Mouse (Mus musculus): ENCODE results near the gene Wdr25. TPM values are rescaled to one million over a fixed set of nuclear protein-coding genes. Genes with fewer than 3 reads are reported as not detected.
A peak's percentile ranks its signal among the peaks of the same experiment; 100 is the strongest.
"Not testable (repeated sequence)": the region's sequence is repeated elsewhere in the genome, so short reads cannot be mapped to it uniquely, and the experiment has no call there.

The Wdr25 gene
- polyA plus RNA-seq (2014; fragmentation: Nextera tagmentation; extraction: Ambion mirVana): 4.1 and 5.3 TPM in 2 replicates

DNA sequence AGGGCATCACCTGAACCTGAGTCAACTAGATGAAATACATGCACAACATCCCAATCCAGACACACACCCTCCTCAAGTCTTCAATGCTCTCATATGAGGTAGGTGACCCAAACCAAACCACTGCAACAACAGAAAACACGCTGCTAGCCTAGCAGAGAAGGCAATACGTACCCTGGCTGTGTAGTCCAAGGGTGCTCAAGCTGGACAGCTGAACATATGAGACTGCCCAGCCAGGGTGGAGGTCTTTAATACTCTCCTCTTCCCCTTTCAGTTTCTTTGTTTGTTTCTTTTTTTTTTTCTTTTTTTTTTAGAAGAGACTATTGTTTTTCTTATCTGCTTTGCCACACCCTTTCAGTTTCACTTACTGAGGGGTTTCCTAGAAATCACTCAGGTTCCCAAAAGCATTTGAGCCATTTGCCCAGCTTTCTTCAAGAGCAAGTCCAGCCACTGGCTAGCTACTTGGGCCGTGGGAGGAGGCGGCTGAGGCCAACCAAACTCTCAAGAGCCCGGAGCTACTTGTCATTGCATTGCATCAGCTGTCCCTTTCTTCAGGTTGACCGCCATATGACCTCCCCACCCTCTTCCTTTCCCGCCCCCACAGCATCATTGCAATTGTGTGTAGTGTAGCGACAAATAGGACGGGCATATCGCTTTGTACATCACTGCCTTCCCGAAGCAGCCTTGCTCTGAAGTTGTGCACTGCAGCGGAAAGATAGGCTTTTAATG lies at the start of gene Wdr25:
Gene Wdr25, plus strand, starts transcription at position 643 of the 726 bp plus-strand sequence.
- Histone ChIP-seq H3K27me3 (replicated peaks; ENCODE audit: control insufficient read depth, insufficient read depth, low read length) (no peaks in the 10 kb centered on the region), H3K4me2 (peak within 1 kb of the TSS; percentile 93), H3K9me3 (ENCODE audit: control insufficient read depth, low read length) (no peaks in the 10 kb centered on the region), H3K27ac (ENCODE audit: low read depth, low read length) (peak within 1 kb of the TSS; percentile 62), H3K36me3 (ENCODE audit: control insufficient read depth, insufficient read depth, low read length) (peaks cover 2% of the 10 kb centered on the region; the same call in 1 of the 2 replicates), H3K4me1 (replicated peaks; ENCODE audit: control insufficient read depth, insufficient read depth, low read length) (peaks cover 13% of the 10 kb centered on the region), H3K9ac (ENCODE audit: low read depth, low read length) (peak within 1 kb of the TSS; percentile 85), H3K4me3 (ENCODE audit: low read depth, low read length) (peak within 1 kb of the TSS; percentile 94)
- DNase-seq (ENCODE audit: low spot score): no peak
- 14% methylated on average over 12 of the region's 12 CpGs for WGBS
- no peak for ATAC-seq (replicated peaks; ENCODE audit: low FRiP score)

DNA sequence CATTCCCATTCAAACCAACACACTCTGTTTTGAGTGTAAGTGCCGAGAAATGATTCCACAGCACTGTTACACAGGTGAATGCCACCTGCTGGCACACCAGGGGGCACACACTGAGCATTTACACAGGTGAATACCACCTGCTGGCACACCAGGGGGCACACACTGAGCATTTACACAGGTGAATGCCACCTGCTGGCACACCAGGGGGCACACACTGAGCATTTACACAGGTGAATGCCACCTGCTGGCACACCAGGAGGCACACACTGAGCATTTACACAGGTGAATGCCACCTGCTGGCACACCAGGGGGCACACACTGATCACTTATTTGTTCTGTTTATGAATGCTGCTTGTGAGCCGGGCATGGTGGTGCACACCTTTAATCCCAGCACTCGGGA lies 45.4 kb upstream of the Wdr25 start:
- Histone ChIP-seq H3K4me1 (replicated peaks; ENCODE audit: control insufficient read depth, insufficient read depth, low read length) (peaks cover 10% of the 10 kb centered on the region), H3K36me3 (ENCODE audit: control insufficient read depth, insufficient read depth, low read length) (peaks cover 10% of the 10 kb centered on the region; the same call in 1 of the 2 replicates)
- H3K4me3 ChIP-seq (ENCODE audit: low read depth, low read length); H3K9ac ChIP-seq (ENCODE audit: low read depth, low read length); H3K4me2 ChIP-seq; ATAC-seq (replicated peaks; ENCODE audit: low FRiP score); H3K27me3 ChIP-seq (replicated peaks; ENCODE audit: control insufficient read depth, insufficient read depth, low read length); H3K9me3 ChIP-seq (ENCODE audit: control insufficient read depth, low read length); H3K27ac ChIP-seq (ENCODE audit: low read depth, low read length); DNase-seq (ENCODE audit: low spot score): not testable (repeated sequence)
- 88% methylated on average over 3 of the region's 3 CpGs for WGBS

- H3K36me3 ChIP-seq (ENCODE audit: control insufficient read depth, insufficient read depth, low read length): peaks cover 4% of the 10 kb centered on the region; the same call in 1 of the 2 replicates
- no peak overlapping the region for H3K27ac ChIP-seq (ENCODE audit: low read depth, low read length)
- DNase-seq (ENCODE audit: low spot score) (no peak), ATAC-seq (replicated peaks; ENCODE audit: low FRiP score) (no peak)
- H3K9me3 ChIP-seq (ENCODE audit: control insufficient read depth, low read length): no peaks in the 10 kb centered on the region
- 80% methylated on average over 4 of the region's 4 CpGs for WGBS
- no peaks in the 10 kb centered on the region for H3K27me3 ChIP-seq (replicated peaks; ENCODE audit: control insufficient read depth, insufficient read depth, low read length)
- H3K9ac ChIP-seq (ENCODE audit: low read depth, low read length): no peak overlapping the region
- H3K4me1 ChIP-seq (replicated peaks; ENCODE audit: control insufficient read depth, insufficient read depth, low read length): peaks cover 10% of the 10 kb centered on the region
- no peak overlapping the region for H3K4me3 ChIP-seq (ENCODE audit: low read depth, low read length)
- no peak overlapping the region for H3K4me2 ChIP-seq
Measured at GRCm38 (mm10) chr12:108849488-108850022, 43.9 kb upstream of the Wdr25 start.

DNA sequence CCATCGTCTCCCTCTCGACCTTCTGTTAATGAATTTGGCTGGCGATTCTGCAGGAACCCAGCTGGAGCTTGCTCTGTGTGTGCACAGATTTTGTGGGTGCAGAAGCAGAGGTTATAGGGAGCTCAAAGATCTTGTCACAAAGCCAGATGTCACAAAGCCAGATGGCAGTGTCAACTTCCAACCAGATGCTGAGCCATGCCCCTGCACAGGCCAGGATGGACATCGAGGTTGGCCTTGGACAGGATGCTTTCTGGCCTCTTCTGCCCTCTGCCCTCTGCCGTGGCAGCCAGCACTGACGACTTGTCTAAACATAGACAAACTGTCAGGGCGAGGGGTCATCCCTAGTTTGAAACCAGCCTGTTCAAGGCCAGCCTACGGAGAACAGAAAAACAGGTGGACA lies 43.3 kb upstream of the Wdr25 start:
- ATAC-seq (replicated peaks; ENCODE audit: low FRiP score): peak; percentile 33
- Histone ChIP-seq H3K9me3 (ENCODE audit: control insufficient read depth, low read length) (no peaks in the 10 kb centered on the region), H3K4me2 (no peak overlapping the region), H3K27me3 (replicated peaks; ENCODE audit: control insufficient read depth, insufficient read depth, low read length) (no peaks in the 10 kb centered on the region), H3K27ac (ENCODE audit: low read depth, low read length) (no peak overlapping the region), H3K9ac (ENCODE audit: low read depth, low read length) (no peak overlapping the region), H3K4me3 (ENCODE audit: low read depth, low read length) (no peak overlapping the region), H3K4me1 (replicated peaks; ENCODE audit: control insufficient read depth, insufficient read depth, low read length) (peaks cover 10% of the 10 kb centered on the region), H3K36me3 (ENCODE audit: control insufficient read depth, insufficient read depth, low read length) (no peaks in the 10 kb centered on the region)
- DNase-seq (ENCODE audit: low spot score): no peak
- WGBS: 58% methylated on average over 8 of the region's 8 CpGs

DNA sequence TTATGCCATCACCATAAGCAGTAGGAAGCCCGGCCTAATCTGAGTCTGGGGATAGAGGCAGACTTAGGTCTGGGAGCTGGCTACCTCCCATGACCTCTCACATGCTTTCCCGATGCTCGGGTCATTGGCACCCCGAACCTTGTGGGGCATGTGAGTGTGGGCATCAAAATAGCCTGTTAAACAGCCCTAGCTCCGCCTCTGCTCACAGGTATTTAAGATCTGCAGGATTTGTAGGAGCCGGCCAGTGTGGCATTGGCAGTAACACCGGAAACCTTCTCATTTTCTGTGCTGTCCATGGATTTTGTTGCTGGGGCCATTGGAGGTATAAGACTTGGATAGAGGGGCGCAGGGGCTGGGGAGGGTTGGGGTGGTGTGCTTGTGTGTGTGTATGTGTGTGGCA lies 42.5 kb upstream of the Wdr25 start:
- ATAC-seq (replicated peaks; ENCODE audit: low FRiP score): no peak
- Histone ChIP-seq H3K4me1 (replicated peaks; ENCODE audit: control insufficient read depth, insufficient read depth, low read length) (peaks cover 10% of the 10 kb centered on the region), H3K4me2 (no peak overlapping the region), H3K9ac (ENCODE audit: low read depth, low read length) (no peak overlapping the region; the same call in 1 of the 2 replicates), H3K9me3 (ENCODE audit: control insufficient read depth, low read length) (no peaks in the 10 kb centered on the region), H3K36me3 (ENCODE audit: control insufficient read depth, insufficient read depth, low read length) (no peaks in the 10 kb centered on the region), H3K4me3 (ENCODE audit: low read depth, low read length) (no peak overlapping the region), H3K27ac (ENCODE audit: low read depth, low read length) (no peak overlapping the region), H3K27me3 (replicated peaks; ENCODE audit: control insufficient read depth, insufficient read depth, low read length) (no peaks in the 10 kb centered on the region)
- no peak for DNase-seq (ENCODE audit: low spot score)
- 84% methylated on average over 8 of the region's 8 CpGs for WGBS

DNA sequence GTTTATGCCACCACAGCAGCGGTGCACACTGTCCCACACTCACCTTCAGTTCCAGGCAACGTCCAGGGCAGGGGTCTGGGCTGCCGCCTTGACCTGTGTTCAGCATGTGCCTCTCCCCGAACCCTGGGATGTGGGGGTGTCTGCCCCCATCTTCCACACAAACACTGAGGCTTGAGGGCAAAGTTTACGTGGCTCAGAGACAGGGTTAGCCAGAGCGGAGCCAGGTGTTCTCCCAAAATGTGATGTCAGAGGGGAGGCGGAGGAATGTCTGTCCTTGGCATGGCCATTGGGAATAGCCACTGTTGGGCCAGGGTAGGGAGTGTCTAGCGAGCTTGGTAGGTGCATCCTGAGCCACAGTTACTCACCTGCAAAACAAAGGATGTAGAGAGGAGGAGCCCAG lies 40.6 kb upstream of the Wdr25 start:
- Histone ChIP-seq H3K9me3 (ENCODE audit: control insufficient read depth, low read length) (no peaks in the 10 kb centered on the region), H3K4me2 (no peak overlapping the region), H3K27ac (ENCODE audit: low read depth, low read length) (no peak overlapping the region), H3K36me3 (ENCODE audit: control insufficient read depth, insufficient read depth, low read length) (no peaks in the 10 kb centered on the region), H3K4me1 (replicated peaks; ENCODE audit: control insufficient read depth, insufficient read depth, low read length) (peaks cover 10% of the 10 kb centered on the region), H3K9ac (ENCODE audit: low read depth, low read length) (no peak overlapping the region), H3K27me3 (replicated peaks; ENCODE audit: control insufficient read depth, insufficient read depth, low read length) (no peaks in the 10 kb centered on the region), H3K4me3 (ENCODE audit: low read depth, low read length) (no peak overlapping the region)
- no peak for DNase-seq (ENCODE audit: low spot score)
- 87% methylated on average over 8 of the region's 8 CpGs for WGBS
- no peak for ATAC-seq (replicated peaks; ENCODE audit: low FRiP score)

- ATAC-seq (replicated peaks; ENCODE audit: low FRiP score): no peak
- Histone ChIP-seq H3K4me3 (ENCODE audit: low read depth, low read length) (no peak overlapping the region), H3K4me1 (replicated peaks; ENCODE audit: control insufficient read depth, insufficient read depth, low read length) (peaks cover 10% of the 10 kb centered on the region), H3K27me3 (replicated peaks; ENCODE audit: control insufficient read depth, insufficient read depth, low read length) (no peaks in the 10 kb centered on the region), H3K9ac (ENCODE audit: low read depth, low read length) (no peak overlapping the region), H3K36me3 (ENCODE audit: control insufficient read depth, insufficient read depth, low read length) (no peaks in the 10 kb centered on the region), H3K9me3 (ENCODE audit: control insufficient read depth, low read length) (no peaks in the 10 kb centered on the region), H3K4me2 (no peak overlapping the region), H3K27ac (ENCODE audit: low read depth, low read length) (no peak overlapping the region)
- no peak for DNase-seq (ENCODE audit: low spot score)
- WGBS: 77% methylated on average over 10 of the region's 10 CpGs
Measured at GRCm38 (mm10) chr12:108855081-108855480, 38.4 kb upstream of the Wdr25 start.

DNA sequence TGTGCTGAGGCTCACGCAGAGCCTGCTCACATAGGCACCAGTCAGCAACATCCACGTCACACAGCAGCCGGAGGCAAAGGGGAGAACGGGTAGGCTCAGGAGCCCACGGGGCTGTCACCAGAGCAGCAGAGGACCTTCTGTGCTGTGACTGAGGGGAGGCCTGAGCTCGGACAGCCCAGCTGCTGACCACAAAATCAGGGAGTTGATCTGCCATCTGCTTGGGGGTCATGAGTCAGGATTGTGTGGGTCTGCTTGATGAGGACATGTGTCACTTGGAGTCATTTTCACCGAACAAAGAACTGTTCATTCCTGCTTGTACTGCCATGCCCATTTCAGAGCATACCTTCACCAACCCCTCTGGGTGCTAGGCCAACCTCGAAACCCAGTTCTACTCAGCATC lies 37.2 kb upstream of the Wdr25 start:
- no peaks in the 10 kb centered on the region for H3K27me3 ChIP-seq (replicated peaks; ENCODE audit: control insufficient read depth, insufficient read depth, low read length)
- no peak overlapping the region for H3K4me3 ChIP-seq (ENCODE audit: low read depth, low read length)
- no peaks in the 10 kb centered on the region for H3K9me3 ChIP-seq (ENCODE audit: control insufficient read depth, low read length)
- no peak overlapping the region for H3K27ac ChIP-seq (ENCODE audit: low read depth, low read length)
- DNase-seq (ENCODE audit: low spot score) (no peak), ATAC-seq (replicated peaks; ENCODE audit: low FRiP score) (no peak)
- peaks cover 5% of the 10 kb centered on the region for H3K36me3 ChIP-seq (ENCODE audit: control insufficient read depth, insufficient read depth, low read length)
- H3K4me1 ChIP-seq (replicated peaks; ENCODE audit: control insufficient read depth, insufficient read depth, low read length): peaks cover 5% of the 10 kb centered on the region
- 79% methylated on average over 8 of the region's 8 CpGs for WGBS
- no peak overlapping the region for H3K4me2 ChIP-seq
- no peak overlapping the region for H3K9ac ChIP-seq (ENCODE audit: low read depth, low read length)

DNA sequence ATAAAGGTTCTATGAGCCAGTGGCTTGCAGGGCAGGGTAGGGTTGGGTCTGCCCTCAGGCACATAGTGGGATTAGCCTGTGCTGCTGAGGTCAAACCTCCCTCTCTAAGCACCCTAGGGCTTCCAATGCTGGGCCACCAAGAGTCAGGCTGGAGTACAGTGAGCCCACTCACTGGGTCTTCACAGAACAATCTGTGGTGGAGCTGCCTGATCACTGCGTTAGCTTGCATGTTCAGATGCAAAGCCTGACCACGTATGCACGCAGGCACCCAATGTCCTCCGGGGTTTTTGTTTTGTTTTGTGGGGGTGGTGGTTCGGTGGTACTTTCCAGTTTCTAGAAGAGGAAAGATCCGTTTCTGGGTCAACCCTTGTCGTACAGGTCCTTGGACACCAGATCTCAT lies 36.3 kb upstream of the Wdr25 start:
- no peak overlapping the region for H3K4me2 ChIP-seq
- no peak overlapping the region for H3K9ac ChIP-seq (ENCODE audit: low read depth, low read length)
- no peaks in the 10 kb centered on the region for H3K4me1 ChIP-seq (replicated peaks; ENCODE audit: control insufficient read depth, insufficient read depth, low read length)
- H3K27ac ChIP-seq (ENCODE audit: low read depth, low read length): no peak overlapping the region
- H3K4me3 ChIP-seq (ENCODE audit: low read depth, low read length): no peak overlapping the region
- no peaks in the 10 kb centered on the region for H3K9me3 ChIP-seq (ENCODE audit: control insufficient read depth, low read length)
- H3K36me3 ChIP-seq (ENCODE audit: control insufficient read depth, insufficient read depth, low read length): peaks cover 9% of the 10 kb centered on the region
- ATAC-seq (replicated peaks; ENCODE audit: low FRiP score) (no peak), DNase-seq (ENCODE audit: low spot score) (no peak)
- WGBS: 88% methylated on average over 7 of the region's 7 CpGs
- H3K27me3 ChIP-seq (replicated peaks; ENCODE audit: control insufficient read depth, insufficient read depth, low read length): no peaks in the 10 kb centered on the region
